Mouse (Mus musculus) megakaryocyte, embryonic 14.5 days (primary cell): Measurements from ENCODE around the gene Col4a3bp.

Experiments used
- FLI1 ChIP-seq: IDR thresholded peaks from 2 replicates; pipeline ENCODE4 v1.6.1; 2012; ENCODE audit warnings: low read length, inconsistent platforms, mixed read lengths
- GATA1 ChIP-seq: IDR thresholded peaks from 3 replicates; pipeline ENCODE4 v1.6.1; 2012; ENCODE audit warnings: mixed read lengths, low read length, inconsistent platforms, borderline replicate concordance

DNA sequence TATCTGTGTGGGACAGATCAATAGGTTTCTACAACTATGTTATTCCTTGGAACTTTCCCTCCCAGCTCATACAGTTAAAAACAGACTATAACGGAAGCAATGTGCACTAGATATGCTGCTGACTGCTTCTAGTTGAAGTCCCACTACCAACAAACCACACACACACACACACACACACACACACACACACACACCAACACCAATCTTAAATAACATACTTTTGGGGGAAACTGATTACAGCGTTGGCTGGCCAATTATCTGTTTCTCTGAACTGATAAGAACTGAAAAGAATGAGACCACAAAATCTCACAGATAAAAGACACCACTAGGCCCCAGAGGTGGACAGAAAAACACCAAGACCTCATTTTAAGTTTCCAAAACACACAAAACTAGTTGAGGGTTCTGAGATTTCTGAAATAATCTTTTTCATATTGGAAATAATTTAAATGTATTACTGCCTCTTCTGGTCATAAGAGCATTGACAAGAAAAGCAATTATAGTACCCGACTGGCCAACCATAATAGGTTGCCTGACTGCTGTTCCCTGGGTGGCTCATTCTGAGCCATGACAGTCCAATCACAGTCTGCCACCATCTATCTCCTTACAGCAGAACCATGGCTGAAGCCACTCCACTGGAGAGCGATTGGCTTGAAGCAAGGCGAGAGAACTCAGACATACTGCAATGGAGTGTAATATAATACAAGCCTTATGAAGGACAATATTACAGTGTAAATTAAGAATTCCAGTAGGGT is 5.4 kb upstream of the Col4a3bp start:
- TF ChIP-seq GATA1 (no peak), FLI1 (no peak)
